Mouse (Mus musculus) retina, adult 2 months (tissue): ENCODE results near the gene 2210011C24Rik.

Experiments used
- DNase-seq: peaks from one replicate; pipeline ENCODE4 v3.0.0-alpha.2; 2012; ENCODE audit warnings: low read depth, low spot score

2210011C24Rik gene

DNA sequence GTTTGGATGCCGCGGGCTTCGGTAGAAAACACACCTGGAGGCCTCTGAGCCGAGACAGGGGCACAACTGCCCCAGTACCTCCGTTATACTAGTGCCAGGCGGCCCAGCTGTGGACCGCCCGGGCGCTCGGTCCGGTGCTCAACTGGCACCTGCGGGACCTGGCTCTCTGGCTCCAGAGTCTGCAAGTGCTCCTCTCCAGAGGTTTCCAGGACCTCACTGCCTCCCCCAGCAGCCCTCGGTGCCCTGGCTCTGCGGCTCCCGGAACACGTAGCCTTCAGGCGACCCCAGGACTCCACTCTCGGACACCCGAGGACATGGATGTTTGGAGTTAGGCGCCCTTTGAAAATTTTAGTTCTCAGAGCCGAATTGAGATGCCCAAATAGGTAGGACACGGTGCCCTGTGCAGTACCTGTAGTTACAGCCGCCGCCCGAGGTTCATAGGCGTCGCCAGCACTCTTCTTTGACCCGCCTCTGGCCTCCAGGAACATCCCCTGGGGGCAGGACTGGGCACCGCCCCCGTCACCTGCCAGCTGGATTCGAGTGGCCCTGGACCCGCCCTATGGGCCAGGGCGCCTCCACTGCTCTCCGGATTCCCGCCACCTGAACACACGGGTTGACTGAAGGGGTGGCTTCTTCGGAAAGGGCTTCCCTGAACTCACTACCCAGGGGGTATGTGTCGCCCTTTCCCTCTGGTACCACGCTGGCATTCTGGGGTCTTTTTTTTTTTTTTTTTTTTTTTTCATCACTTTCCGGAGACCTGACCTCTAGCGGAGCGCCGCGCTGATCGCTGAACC lies at the start of gene 2210011C24Rik:
TSS of gene 2210011C24Rik (minus strand) at position 467 of the 794 bp plus-strand sequence.
- DNase-seq: no peak

GRCm38 (mm10) chr8:84060245-84060644 lies 48.3 kb upstream of the 2210011C24Rik start:
- no peak for DNase-seq

- no peak for DNase-seq
Observed at GRCm38 (mm10) chr8:84059226-84059625, 47.3 kb upstream of the 2210011C24Rik start.

- DNase-seq: no peak
Observed at GRCm38 (mm10) chr8:84057827-84058226, 45.9 kb upstream of the 2210011C24Rik start.

GRCm38 (mm10) chr8:84053229-84053628 lies 41.3 kb upstream of the 2210011C24Rik start:
- DNase-seq: no peak

DNA sequence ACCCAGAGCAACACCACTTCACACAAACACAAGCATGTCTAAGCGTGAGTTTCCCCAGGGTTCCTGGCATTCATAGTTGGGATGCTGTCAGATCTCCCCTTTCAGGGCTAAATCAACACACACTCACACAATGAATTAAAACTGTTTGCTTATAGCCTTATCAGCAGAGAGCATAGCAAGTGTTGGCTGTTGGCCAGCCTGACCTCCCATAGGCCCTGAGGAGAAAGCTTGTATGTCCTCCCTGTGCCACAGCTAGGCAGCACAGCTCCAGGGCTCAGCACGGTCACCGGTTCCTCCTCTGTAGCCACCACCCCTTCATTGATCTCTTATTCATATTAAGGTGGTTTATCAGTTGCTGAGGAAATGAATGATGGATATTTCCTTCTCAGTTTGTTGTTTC lies 40.8 kb upstream of the 2210011C24Rik start:
- no peak for DNase-seq

DNA sequence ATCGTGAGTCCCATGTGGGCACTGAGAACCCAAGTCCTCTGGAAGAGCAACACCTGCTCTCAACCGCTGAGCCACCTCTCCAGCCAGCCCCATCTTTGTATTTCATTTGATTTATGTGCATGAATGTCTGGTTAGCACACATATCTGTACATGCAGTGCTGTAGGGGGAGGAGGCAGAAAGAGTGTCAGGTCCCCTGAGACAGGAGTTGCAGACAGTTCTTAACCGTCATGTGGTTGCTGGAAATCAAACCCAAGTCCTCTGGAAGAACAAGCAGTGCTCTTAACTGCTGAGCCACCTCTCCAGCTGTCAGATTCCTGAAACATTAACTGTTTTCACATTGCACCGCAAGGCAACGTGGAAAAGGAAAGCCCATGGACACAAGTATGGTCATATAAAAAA lies 36.2 kb upstream of the 2210011C24Rik start:
- no peak for DNase-seq

DNA sequence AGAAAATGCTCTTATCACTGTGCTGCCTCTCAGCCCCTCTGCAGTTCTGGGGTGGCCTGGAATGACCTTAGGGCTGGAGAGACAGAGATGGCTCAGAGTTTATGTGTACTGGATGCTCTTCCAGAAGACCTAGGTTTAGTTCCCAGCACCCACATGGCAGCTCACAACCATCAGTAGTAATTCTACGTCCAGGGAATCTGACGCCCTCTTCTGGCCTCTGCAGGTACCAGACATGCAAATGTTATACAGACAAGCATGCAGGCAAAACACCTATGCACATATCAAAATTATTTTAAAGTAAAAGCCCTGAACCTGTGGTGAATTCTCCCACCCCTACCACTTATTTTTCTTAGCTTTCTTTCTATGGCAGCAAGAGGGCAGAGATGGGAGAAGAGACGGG lies 34.5 kb upstream of the 2210011C24Rik start:
- no peak for DNase-seq

DNA sequence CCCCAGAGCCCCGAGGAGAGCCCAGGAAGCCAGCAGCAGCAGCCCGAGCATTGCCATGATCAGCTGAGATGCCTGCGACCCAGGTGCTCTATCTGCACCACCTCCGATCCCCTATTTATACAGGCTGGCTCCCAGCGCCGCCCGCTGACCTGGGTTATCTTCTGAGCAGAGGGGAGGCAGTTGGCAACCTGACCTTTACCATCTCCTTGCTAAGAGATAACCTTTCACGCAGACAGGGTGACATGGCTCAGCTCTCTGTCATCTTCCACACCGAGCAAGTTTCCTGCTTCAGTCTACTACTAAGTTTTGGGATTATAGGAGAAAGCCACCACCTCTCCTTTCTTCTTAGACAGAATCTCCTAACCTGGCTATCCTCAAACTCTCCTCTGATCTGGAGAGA lies 32.9 kb upstream of the 2210011C24Rik start, which contains the start of gene Rln3:
TSS of gene Rln3 (minus strand) at position 101 of the 400 bp plus-strand sequence.
- no peak for DNase-seq

DNA sequence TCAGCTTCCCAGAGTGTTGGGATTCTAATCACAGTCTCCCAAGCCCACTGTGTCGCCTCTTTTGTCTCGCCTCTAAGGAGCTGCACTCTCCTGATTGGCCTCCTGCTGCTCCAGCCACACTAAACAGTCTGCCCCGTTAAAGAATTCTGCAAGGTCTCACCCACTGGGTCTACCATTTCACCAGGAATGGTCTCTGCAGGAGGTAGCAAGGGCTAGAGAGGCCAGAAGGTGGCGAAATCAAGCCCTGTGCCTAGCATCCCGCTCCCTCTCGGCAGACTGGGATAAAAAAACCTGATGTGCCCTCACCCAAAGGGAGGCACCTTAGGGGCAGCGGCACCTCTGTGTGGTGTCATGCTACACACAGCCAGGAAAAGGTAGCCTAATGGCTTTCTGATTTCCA lies 32.1 kb upstream of the 2210011C24Rik start:
- no peak for DNase-seq

GRCm38 (mm10) chr8:84042948-84043342 lies 31.0 kb upstream of the 2210011C24Rik start:
- DNase-seq: no peak

GRCm38 (mm10) chr8:84042066-84042947 lies 30.3 kb upstream of the 2210011C24Rik start, which contains the start of gene Il27ra:
TSS of gene Il27ra (minus strand) at chr8:84042589.
- DNase-seq: no peak

- peak; percentile 37 for DNase-seq
Observed at GRCm38 (mm10) chr8:84039050-84039449, 27.1 kb upstream of the 2210011C24Rik start.

DNA sequence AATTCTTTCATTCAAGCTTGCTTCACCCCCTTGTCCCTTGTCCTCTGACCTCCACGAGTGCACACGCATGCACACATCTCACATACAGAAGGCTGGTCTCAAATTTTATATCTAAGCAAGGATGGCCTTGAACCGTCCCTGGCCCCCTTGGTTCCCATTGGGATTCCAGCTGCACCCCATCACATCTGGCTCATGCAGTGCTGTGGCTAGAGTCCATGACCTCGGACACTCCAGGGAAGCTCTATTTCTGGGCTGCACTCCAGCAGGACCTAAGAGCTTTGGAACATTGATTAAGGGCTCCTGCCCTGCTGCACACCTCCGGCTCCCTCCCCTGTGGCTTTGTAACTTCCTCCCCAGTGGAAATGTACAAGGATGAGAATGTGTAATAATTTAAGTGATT lies 26.0 kb upstream of the 2210011C24Rik start:
- no peak for DNase-seq

DNA sequence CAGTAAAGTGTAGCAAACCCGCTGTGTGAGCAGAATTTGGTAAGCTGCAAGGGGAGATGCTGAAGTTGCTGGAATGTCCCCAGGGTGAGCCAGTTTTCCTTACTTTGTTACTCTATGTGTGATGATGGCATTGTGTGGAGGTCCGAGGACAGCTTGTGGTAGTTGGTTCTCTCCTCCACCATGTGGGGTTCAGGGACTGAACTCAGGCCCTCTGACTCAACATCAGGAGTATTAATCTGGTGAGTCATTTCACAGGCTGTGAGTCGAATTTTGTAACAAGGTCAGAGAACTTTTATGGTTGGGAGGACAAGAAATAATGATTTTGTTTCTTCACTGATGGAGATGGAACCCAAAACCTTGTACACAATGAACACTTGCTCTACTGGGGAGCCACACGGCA lies 20.8 kb upstream of the 2210011C24Rik start:
- DNase-seq: no peak

DNA sequence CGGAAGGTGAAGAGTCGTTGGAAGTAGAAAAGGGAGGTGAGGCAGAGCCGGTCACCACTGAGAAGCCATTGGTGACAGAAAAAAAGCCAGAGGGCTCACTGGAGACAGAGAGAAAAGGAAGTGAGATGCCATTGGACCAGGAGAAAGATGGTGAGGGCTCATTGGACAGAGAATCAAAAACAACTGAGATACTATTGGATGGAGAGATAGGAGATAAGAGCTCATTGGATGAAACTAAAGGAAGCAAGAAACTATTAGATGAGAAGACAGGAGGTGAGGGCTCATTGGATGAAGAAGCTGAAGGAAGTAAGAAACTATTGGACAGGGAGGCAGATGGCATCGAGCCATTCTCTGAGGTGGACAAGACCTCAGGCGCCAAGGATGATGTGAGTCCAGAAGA lies 17.3 kb upstream of the 2210011C24Rik start:
- DNase-seq: no peak

- no peak for DNase-seq
Observed at GRCm38 (mm10) chr8:84027449-84027848, 15.5 kb upstream of the 2210011C24Rik start.

DNA sequence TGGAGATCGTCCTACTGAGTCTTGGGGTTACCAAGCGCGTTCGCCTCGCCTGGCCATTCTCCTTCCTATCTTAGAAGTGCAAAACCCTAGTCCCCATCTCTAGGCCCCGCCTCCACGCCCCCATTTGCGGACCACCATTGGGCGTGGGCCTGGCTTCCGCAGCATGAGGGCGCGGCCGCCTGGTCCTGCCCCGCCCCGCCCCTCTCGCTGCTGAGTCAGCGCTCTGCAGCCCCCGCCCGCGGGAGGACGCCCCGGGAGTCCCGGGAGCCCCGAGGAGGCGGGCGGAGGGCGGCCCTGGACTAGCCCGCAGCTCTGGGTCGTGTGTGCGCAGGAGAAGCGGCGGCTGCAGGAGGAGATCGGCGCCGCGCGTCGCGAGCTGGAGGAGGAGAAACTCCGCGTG lies 13.9 kb upstream of the 2210011C24Rik start:
- no peak for DNase-seq

- DNase-seq: no peak
Observed at GRCm38 (mm10) chr8:84024171-84024570, 12.2 kb upstream of the 2210011C24Rik start.

- DNase-seq: no peak
Observed at GRCm38 (mm10) chr8:84023631-84024030, 11.7 kb upstream of the 2210011C24Rik start.

- DNase-seq: no peak
Observed at GRCm38 (mm10) chr8:84023085-84023484, 11.1 kb upstream of the 2210011C24Rik start.

DNA sequence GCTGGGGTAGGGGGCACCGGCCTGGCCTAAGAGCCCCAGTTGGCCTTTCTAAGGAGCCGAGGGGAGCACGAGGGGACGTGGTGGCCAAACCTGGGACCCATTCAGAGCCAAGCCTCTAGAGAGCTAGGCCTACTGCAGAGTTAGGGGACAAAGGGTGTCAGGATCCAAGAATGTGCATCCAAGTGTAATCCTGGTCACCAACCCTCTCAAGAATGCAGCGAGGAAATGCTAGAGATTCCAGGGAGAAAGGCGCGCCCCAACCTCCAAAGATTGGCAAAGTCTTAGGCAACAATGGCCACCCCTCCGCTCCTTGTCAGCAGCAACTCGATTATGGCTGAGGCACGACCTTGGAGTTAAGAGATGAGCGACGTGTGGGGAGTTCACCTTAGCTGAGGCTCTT lies 9.6 kb upstream of the 2210011C24Rik start:
- DNase-seq: no peak
